Mouse (Mus musculus) R1 (cell line): ENCODE measurements around the gene Timp4.
"Not testable (repeated sequence)": the region's sequence is repeated elsewhere in the genome, so short reads cannot be mapped to it uniquely, and the experiment has no call there.

Source experiments
- DNase-seq: peaks from one replicate; pipeline ENCODE4 v3.0.0-alpha.2; 2018; ENCODE audit warnings: low read depth, low spot score

Gene Timp4

DNA sequence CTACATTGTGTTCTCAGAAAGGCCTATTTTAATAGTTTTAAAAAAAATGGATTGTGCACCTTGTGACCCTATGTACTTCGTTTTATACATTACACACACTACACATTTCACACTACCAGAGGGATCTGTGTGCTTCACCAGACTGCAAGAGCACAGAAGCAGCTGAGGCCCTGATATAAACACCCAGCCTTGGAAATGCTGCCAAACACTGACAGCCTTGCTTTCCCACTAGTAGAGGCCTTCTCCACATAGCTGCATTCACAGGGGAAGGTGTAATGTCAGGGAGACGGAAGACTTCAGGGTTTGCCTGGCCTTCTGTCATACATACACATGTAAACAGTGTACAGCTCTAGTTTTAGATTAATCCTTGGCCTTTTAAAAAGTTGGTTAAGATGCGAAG lies 3.2 kb upstream of the Timp4 start:
- DNase-seq: no peak

DNA sequence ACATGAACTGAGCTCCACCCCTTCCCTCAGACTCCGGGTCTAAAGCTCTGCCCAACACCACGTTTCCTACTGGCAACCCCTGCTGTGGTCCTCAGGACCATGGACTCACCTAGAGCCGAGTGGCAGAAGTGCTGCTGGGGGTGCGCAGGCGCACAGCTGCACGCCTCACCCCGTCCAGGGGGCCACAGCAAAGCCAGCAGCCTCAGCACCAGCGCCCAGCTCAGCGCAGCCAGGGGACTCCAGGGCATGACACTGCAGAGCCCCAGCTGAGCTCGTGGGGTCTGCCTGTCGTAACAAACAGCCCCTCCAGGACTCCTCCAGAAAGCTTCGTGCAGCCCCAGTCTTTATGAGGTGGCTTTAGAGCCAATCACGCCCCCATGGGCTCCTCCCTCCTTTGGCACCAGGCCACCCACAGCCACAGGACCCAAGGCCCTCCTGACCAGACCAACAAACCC lies 447 bp downstream of the Timp4 start:
- DNase-seq: no peak

DNA sequence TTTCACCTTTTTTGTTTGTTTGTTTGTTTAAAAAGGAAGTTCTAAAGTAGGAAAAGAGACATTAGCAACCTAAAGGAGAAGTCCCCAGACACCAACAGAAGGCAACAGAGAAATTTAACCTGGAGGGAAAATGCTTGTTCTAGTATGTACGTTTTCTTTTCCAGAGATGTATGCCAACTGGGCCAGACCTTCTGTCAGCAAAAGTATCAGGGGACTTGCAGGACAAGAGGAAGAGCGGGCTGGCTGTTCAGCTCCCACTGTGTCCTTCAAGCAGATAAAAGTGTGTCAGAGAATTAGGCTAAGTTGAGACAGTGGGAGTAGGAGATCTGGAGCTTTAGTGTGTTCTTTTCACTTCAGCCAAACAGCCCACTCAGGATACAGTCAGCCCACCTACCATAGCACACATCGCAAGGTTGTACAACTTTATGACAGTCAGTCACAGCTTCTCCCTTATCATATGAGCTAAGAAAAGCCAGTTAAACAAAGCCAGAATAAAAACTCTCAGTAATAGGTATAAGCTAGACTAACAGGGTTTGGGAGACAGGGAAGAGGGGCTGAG lies 6.4 kb downstream of the Timp4 start:
- DNase-seq: no peak

GRCm38 (mm10) chr6:115244222-115244621 lies 7.8 kb downstream of the Timp4 start:
- DNase-seq: no peak

DNA sequence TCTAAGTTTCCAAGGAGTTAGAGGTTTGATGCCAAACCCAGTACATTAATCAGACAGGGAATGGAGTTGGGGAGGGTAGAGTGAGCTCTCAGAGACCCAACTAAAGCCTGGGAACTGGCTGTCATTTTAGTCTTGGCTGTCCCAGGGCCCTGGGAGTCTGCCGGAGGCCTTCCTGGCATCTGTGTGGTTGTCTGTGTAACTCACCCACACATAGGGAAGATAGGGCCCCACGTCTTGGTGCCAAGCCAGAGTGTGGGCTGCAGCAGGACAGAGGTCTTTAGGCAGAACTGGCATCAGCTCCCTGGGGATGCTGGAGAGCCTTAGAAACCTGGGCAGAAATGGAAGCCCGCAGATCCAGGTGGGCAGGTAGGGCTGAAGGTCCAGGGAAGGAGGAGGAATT lies 10.1 kb downstream of the Timp4 start:
- no peak for DNase-seq

DNA sequence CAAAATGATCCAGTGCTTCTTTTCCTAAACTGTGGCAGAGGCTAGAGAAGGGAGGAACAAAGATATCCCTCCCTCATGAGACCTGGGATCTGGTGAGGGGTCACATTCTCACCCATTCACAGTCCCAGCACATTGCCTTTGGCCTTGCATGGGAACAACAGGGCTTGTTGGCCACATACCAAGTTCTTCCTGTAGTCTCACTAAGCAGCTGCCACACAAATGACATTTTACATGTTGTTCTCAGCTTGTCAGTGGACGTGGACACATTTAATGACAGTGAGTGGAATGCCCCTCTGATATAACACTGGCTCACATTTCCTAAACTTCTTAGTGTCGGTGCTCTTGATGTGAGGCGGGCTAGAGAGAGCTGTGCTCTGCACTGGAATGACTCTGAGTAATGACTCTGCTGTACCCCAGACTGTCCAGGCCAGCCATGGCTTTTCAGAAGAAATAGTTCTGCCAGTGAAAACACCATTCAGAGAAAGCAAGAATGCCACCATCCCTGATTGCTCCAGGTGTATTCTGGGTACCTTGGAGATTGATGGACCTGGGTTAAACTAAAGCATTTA lies 10.8 kb downstream of the Timp4 start:
- DNase-seq: no peak

DNA sequence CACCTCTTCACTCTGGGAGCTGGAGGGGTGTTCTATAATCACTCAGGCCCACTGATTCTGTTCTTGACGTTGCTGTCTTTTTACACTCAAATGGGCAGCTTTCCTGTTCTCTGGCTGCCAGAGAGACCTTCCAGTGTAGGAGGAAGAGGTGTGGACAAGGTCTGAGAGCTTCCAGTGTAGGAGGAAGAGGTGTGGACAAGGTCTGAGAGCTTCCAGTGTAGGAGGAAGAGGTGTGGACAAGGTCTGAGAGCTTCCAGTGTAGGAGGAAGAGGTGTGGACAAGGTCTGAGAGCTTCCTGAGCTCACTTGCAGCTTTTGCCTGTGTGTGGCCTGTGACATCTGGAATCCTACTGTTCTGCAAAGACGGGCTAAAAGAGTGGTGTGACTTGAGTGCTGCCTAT lies 11.6 kb downstream of the Timp4 start:
- DNase-seq: not testable (repeated sequence)

DNA sequence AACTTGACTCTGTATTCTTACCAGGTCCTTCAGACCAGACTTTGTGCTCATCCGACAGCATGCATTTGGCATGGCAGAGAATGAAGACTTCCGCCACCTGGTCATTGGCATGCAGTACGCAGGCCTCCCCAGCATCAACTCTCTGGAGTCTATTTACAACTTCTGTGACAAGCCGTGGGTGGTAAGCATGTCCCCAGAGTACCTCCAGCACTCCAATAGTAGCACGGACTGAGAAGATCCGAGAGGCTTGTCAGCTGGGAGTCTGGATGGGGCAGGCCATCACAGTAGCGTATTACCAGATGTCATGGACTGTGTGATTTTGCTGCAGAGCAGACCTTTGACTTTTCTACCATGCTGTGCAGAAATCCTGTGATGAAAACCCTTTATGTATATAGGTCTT lies 12.7 kb downstream of the Timp4 start:
- DNase-seq: no peak

DNA sequence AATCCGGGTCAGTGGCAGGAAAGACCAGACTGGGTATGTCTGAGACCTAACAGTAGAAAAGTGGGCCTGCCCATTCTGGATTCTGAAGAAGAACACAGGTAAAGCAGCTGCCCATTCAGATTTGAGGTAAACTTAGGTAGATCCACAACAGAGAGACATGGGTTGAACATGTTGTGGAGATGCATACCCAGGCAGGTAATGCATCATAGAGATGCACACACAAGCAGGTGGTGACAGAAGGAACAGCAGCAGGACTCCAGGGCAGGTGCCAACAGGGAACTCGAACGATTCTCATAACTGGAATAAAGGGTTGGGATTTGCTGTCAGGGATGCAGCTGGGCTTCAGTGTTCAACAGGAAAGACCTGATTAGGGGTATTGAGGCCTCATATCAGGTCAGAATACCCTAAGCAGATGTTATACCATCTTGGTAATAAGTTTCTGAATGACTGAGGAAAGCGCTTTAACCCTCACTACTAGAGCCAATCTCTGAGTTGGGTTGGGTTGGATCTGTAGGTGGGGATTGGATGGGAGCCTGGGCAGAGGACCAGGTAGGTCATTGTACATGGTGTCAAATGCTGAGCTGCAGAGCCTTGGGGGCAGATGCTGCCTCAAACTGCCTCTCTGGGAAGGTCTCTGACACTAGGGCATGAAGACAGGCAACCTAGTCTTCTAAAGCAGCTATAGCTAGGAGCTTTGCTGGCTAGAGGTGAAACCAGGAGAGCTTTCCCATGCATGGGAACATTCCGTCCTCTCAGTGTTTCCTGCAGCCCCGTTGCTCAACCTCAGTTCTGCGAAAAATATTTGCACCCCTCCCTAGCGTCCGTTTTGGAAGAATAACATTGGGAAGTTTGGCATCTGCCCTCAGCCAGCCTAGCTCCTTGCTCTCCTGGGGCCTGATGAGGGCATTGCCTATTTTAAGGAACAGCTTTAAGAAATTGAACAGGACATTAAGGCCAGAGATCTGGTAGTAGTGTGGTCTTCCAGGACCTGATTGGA lies 13.7 kb downstream of the Timp4 start:
- DNase-seq: no peak

DNA sequence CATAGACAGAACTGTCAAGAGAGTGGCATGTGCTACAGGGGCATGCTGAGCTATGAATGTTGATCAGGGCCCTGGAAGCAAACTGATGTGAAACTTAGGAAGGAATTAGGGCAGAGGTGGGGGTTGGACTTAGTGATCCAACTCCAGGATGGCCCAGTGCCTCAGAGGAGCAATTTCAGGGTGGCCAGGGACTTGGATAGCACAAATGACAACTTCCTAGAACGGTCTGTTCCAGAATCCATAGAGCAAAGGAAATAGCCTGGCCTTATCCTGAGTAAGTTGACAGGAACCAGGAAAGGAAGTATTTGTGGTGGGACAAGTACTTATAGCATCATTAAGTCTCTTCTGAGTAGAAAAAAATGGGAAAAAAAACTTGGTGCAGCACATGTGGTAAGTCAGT lies 19.4 kb downstream of the Timp4 start:
- no peak for DNase-seq

- DNase-seq: no peak
Measured at GRCm38 (mm10) chr6:115231836-115232235, 20.2 kb downstream of the Timp4 start.

DNA sequence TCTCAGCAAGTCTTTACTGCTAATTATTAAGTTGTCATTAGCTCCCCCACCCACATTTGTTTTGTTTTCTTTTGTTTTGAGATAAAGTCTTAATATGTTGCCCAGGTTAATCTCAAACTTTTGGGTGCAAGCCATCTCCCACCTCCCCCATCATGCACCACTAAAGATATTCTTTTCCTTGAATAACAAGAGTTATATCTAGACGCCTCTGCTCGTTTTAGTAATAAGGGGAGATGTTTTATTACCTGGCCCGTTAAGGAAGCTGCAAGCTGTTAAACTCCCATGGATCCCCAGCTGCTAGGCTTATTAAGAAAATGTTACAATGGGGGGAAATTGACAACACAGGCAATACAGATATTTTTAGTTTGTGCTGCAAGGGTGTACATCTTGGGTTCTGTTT lies 21.4 kb downstream of the Timp4 start:
- no peak for DNase-seq

DNA sequence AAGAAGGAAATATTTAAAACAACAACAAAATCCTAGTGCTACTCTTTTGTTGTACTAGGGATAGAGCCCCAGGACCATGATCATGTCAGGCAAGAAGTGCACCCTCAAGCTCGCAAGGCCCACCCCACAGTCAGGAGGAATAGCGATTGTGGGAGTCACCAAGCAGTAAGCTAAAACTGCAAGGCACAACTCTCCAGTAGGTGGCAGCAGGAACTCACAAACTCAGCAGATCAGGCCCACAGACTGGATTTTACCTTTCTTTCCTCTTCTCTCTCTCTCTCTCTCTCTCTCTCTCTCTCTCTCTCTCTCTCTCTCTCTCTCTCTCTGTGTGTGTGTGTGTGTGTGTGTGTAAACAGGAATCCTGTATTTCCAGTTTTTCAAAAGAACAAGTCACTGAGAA lies 24.5 kb downstream of the Timp4 start:
- DNase-seq: peak; percentile 62

GRCm38 (mm10) chr6:115227043-115227442 lies 25.0 kb downstream of the Timp4 start, which contains the start of gene Gm17482:
Gm17482 (plus strand) TSS chr6:115227343.
- DNase-seq: no peak

DNA sequence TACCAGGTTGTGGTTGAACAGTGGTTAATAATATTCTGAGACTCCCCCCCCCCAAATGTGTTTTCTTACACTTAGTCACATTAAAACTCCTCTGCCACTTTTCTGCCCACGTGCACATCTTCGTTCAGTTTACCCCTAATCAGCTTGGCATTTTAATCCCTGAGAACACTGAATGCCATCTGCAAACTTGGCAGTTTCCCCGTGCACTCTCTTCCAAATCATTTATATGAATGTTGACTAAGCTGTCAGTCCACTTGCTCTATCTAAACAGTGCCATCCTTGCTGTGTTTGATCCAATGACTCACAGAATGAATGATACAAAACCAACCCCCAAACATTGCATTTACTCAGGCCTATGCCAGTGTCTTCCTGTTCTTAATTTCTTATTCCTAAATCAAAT lies 26.5 kb downstream of the Timp4 start:
- no peak for DNase-seq

DNA sequence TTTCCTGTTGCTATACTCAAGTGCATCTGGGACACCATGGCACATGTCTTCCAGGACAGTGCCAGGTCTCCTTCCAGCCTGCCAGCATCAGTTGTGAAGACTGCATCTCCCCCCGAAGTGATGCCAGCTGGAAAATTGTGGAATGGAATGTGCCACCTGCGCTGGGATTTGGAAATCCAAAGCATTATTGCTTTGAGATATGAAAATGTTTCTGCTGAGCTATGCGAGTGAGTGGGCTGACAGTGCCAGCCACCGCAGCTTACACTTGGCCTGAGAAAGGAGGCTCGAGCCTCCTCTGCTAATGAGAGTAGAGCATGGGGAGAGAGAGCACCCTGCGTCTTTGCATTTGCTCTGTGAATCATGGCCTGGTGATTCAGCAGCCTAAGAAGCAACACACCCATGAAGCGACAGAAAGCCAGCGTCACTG lies 30.8 kb downstream of the Timp4 start:
- no peak for DNase-seq

GRCm38 (mm10) chr6:115213129-115213528 lies 38.9 kb downstream of the Timp4 start:
- no peak for DNase-seq

- DNase-seq: no peak
Measured at GRCm38 (mm10) chr6:115212132-115212903, 39.7 kb downstream of the Timp4 start.

- DNase-seq: no peak
Measured at GRCm38 (mm10) chr6:115210820-115211219, 41.2 kb downstream of the Timp4 start.

DNA sequence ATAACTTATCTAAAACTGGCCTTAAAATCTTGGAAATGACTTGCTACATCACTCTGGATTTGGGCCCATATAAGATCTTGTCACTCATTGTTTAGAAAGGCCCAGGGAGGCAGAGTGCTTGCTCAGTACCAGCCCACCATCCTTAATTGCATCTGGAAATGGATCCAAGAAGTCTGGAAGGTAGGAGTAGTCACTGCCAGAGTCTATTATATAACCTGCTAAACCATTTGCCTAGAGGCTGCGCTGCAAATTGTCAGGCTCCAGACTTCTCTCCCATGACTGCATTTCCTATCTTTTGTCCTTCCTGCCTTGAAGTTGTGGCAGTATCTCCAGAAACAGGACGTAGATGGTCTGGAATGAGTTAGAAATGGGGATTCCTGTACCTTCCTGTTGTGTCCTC lies 41.8 kb downstream of the Timp4 start:
- DNase-seq: no peak

DNA sequence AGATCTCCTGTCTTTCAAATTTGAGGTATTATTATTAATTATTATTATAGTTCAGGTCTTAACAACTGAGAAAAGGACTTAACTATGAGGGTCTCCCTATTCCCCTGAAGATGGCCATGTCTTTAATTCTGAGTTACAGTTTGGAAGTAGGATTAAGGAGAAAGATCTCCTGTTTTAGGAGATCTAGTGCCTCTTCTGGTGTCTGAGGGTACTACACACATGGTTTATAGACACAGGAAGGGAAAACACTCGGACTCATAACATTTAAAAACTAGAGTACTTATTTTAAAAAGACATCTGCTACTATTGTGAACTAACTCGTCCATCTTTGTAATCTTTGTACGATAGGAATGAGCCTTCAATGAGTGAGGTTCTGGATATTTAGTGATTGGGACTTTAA lies 49.0 kb downstream of the Timp4 start:
- peak; percentile 40 for DNase-seq

DNA sequence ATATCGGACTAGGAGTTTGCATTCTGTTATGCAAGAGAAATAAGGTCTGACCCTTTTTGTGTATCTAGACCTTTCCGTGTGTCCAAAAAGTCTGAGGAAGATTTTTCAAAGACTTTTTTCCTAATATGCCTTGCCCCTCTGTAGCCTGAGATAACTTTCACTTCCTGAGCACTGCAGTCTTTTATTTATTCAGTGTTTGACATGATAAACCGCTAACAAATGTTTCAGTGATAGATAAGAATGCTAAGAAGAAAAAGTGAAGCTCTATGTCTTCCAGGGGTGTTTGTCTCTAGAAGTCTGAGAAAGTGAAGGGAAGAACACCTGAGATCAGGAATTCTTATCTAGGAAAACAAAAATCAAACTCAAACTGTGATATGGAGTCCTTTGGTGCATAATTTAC lies 51.3 kb downstream of the Timp4 start:
- no peak for DNase-seq
